Mouse (Mus musculus) ES-Bruce4 (cell line): ENCODE measurements around the gene Tmem143.

Experiments
- CTCF ChIP-seq: IDR thresholded peaks from one replicate; pipeline ENCODE4 v1.8.1; 2011; ENCODE audit warnings: low read depth, low read length
- EP300 ChIP-seq: IDR thresholded peaks from 2 replicates; pipeline ENCODE4 v1.6.1; 2011; ENCODE audit warnings: low read depth, low read length; ENCODE audit not compliant: insufficient read depth
- POLR2A ChIP-seq: IDR thresholded peaks from one replicate; pipeline ENCODE4 v1.8.1; 2011; ENCODE audit warnings: low read length; ENCODE audit not compliant: insufficient read depth

DNA sequence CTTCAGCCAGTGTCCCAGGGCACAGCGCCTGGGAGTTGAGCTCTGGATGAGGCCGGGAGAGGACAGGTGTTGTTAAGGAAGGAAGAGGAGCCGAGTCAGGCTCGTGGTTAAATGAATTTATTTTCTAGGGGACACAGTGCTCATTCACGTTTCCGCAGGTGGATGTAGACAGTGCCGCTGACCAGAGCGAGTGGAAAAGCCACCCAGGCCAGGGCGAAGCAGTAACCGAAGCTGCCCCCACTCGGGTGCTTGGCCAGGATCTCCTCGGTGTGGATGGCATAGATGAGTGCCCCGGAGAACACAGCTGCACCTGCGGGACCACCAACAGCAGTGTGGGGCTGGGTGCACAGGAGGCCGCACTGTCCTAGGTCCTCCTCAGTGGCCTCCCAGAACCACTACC lies 21.2 kb downstream of the Tmem143 start:
- no peak for TF ChIP-seq CTCF
- no peak for TF ChIP-seq EP300
- TF ChIP-seq POLR2A = no peak
